Comparison of ENCODE assay signal across 8 mouse cellular contexts in the genomic region with DNA sequence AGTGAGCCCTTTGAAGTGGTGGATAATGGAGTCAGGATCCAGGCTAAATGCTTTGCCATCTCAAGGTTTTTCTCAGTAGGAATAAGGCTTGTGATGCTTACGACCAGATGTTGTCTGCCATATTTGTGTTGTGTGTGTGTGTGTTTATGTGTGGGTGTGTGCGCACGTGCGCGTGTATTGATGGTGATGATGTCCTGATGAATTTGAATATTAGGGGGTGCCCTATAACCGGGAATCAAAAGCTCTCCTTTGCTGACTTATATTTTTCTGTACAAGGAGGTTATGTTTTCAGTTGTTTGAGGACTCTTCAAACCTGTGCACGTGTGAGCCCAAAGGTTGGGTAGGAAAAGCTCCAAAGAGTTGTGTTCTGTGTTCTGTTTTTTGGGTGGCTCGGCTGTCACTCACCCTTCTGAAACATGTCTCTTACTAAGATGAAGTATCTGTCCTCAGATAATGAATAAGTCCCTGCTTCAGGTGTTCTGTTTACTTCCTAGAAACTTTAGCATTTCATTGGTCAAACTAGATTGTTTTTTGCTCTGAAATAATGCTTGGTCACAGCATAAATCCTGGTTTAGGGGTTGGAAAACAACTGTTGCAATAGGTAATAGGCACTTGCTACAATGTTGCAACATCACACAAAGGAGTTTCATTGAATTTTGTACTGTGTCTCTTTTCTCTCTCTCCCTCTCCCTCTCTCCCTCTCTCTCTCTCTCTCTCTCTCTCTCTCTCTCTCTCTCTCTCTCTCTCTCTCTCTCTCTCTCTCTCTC. TPM values are rescaled to one million over a fixed set of nuclear protein-coding genes. Genes with fewer than 3 reads are reported as not detected.
A peak's percentile ranks its signal among the peaks of the same experiment; 100 is the strongest.
DNase-seq lines count a peak whose midpoint lies in the region; ATAC-seq and TF ChIP-seq lines count a peak whose summit lies in the region.

No protein-coding gene starts in this region.

- H3K4me2 ChIP-seq in intestine, embryonic 15.5 days (replicated peaks): peak overlapping the region; percentile 90
- H3K4me2 ChIP-seq in neural tube, embryonic 13.5 days: peak overlapping the region; percentile 81

- no peaks in the 10 kb centered on the region for H3K9me3 ChIP-seq in intestine, embryonic 15.5 days
- H3K9me3 ChIP-seq in neural tube, embryonic 13.5 days: no peaks in the 10 kb centered on the region

- no peaks in the 10 kb centered on the region for H3K27me3 ChIP-seq in intestine, embryonic 15.5 days (replicated peaks)
- no peaks in the 10 kb centered on the region for H3K27me3 ChIP-seq in neural tube, embryonic 13.5 days

- 75% methylated on average over 8 of the region's 8 CpGs for WGBS in intestine, embryonic 15.5 days
- WGBS in neural tube, embryonic 13.5 days: 83% methylated on average over 8 of the region's 8 CpGs

- TF ChIP-seq POLR2A in cortical plate, adult 2 months (IDR thresholded peaks at IDR 0.05; ENCODE audit: extremely low read depth, insufficient read depth, low read length): no peak

- no peak for DNase-seq in layer of hippocampus, adult 2 months (ENCODE audit: low spot score in 2 of 2)
- no peak for DNase-seq in layer of hippocampus, postnatal 14 days (ENCODE audit: low spot score in 2 of 2)
- no peak for DNase-seq in adrenal gland, postnatal 10 days
- DNase-seq in kidney, adult 9 months: no peak

- ATAC-seq in intestine, embryonic 15.5 days: no peak
- peak; percentile 26; the same call in 1 of the 2 replicates for ATAC-seq in neural tube, embryonic 13.5 days (ENCODE audit: low read depth)
- ATAC-seq in activated CD4-positive, CD25-positive, alpha-beta regulatory T cell, adult 4 months: no peak

- no peak for TF ChIP-seq CTCF in layer of hippocampus, adult 2 months (conservative IDR thresholded peaks at IDR 0.05)
- TF ChIP-seq CTCF in cortical plate, adult 2 months (IDR thresholded peaks at IDR 0.05; ENCODE audit: extremely low read depth, insufficient read depth, low read length): no peak

- no peaks in the 10 kb centered on the region for H3K4me1 ChIP-seq in cortical plate, adult 2 months (ENCODE audit: control insufficient read depth, insufficient read depth, low read length)
- H3K4me1 ChIP-seq in intestine, embryonic 15.5 days (replicated peaks): 0 out of 2 replicates have a peak, but pooled peaks cover 2% of the 10 kb centered on the region
- H3K4me1 ChIP-seq in neural tube, embryonic 13.5 days (replicated peaks): peaks cover 8% of the 10 kb centered on the region; the same call in 1 of the 2 replicates

- peak overlapping the region; percentile 96 for H3K27ac ChIP-seq in layer of hippocampus, adult 2 months
- H3K27ac ChIP-seq in cortical plate, adult 2 months (ENCODE audit: insufficient read depth, low read length): no peak overlapping the region; the same call in 1 of the 2 replicates
- no peak overlapping the region for H3K27ac ChIP-seq in intestine, embryonic 15.5 days
- peak overlapping the region; percentile 91 for H3K27ac ChIP-seq in neural tube, embryonic 13.5 days (replicated peaks)

- peak overlapping the region; percentile 78 for H3K4me3 ChIP-seq in layer of hippocampus, adult 2 months
- peak overlapping the region; percentile 79 for H3K4me3 ChIP-seq in cortical plate, adult 2 months (ENCODE audit: insufficient read depth, low read length)
- peak overlapping the region; percentile 76 for H3K4me3 ChIP-seq in intestine, embryonic 15.5 days (replicated peaks)
- H3K4me3 ChIP-seq in neural tube, embryonic 13.5 days: peak overlapping the region; percentile 72

- H3K36me3 ChIP-seq in intestine, embryonic 15.5 days: no peaks in the 10 kb centered on the region
- H3K36me3 ChIP-seq in neural tube, embryonic 13.5 days: peaks cover 10% of the 10 kb centered on the region; the same call in 1 of the 2 replicates

- H3K9ac ChIP-seq in intestine, embryonic 15.5 days: no peak overlapping the region
- H3K9ac ChIP-seq in neural tube, embryonic 13.5 days: peak overlapping the region; percentile 90

RNA-seq across cellular contexts. Expression of gene Tmem62, which starts 1.3 kb away (rescaled TPM):
- 10 to 100 TPM; 26.2 to 26.6 TPM for total RNA-seq in layer of hippocampus, adult 2 months (2021)
- 10 to 100 TPM; 18.3 to 27.4 TPM for total RNA-seq in layer of hippocampus, postnatal 14 days (2021)
- 29.2 and 29.4 TPM in 2 replicates for polyA plus RNA-seq in cortical plate, adult 2 months (2012; rRNA removed)
- polyA plus RNA-seq in intestine, embryonic 15.5 days (2015; fragmentation: Nextera tagmentation; extraction: Ambion mirVana): 5.1 and 5.5 TPM in 2 replicates
- polyA plus RNA-seq in neural tube, embryonic 13.5 days (2015; fragmentation: Nextera tagmentation; extraction: Ambion mirVana): 13.0 and 14.0 TPM in 2 replicates
- total RNA-seq in adrenal gland, postnatal 10 days (2021): 1 to 10 TPM; 5.0 to 8.5 TPM
- polyA plus RNA-seq in activated CD4-positive, CD25-positive, alpha-beta regulatory T cell, adult 4 months (2017; shearing (Covaris generic)): 10 to 100 TPM; 10.6 to 13.4 TPM

RNA-seq across cellular contexts. Expression of gene Ubr1, which starts 7.6 kb away (rescaled TPM):
- 10 to 100 TPM; 44.7 to 48.0 TPM for total RNA-seq in layer of hippocampus, adult 2 months (2021)
- total RNA-seq in layer of hippocampus, postnatal 14 days (2021): 10 to 100 TPM; 40.4 to 42.5 TPM
- 16.2 and 16.5 TPM in 2 replicates for polyA plus RNA-seq in cortical plate, adult 2 months (2012; rRNA removed)
- polyA plus RNA-seq in intestine, embryonic 15.5 days (2015; fragmentation: Nextera tagmentation; extraction: Ambion mirVana): 16.8 and 18.3 TPM in 2 replicates
- polyA plus RNA-seq in neural tube, embryonic 13.5 days (2015; fragmentation: Nextera tagmentation; extraction: Ambion mirVana): 32.6 and 33.6 TPM in 2 replicates
- 10 to 100 TPM; 25.0 to 31.9 TPM for total RNA-seq in adrenal gland, postnatal 10 days (2021)
- polyA plus RNA-seq in activated CD4-positive, CD25-positive, alpha-beta regulatory T cell, adult 4 months (2017; shearing (Covaris generic)): 10 to 100 TPM; 32.0 to 46.4 TPM

RNA-seq across cellular contexts. Expression of gene Ccndbp1, which starts 30.1 kb away (rescaled TPM):
- 10 to 100 TPM; 57.8 to 58.8 TPM for total RNA-seq in layer of hippocampus, adult 2 months (2021)
- 10 to 100 TPM; 54.0 to 59.6 TPM for total RNA-seq in layer of hippocampus, postnatal 14 days (2021)
- 77.8 and 79.9 TPM in 2 replicates for polyA plus RNA-seq in cortical plate, adult 2 months (2012; rRNA removed)
- polyA plus RNA-seq in intestine, embryonic 15.5 days (2015; fragmentation: Nextera tagmentation; extraction: Ambion mirVana): 32.6 and 32.8 TPM in 2 replicates
- polyA plus RNA-seq in neural tube, embryonic 13.5 days (2015; fragmentation: Nextera tagmentation; extraction: Ambion mirVana): 76.9 and 83.6 TPM in 2 replicates
- 10 to 100 TPM; 37.2 to 40.6 TPM for total RNA-seq in adrenal gland, postnatal 10 days (2021)
- polyA plus RNA-seq in activated CD4-positive, CD25-positive, alpha-beta regulatory T cell, adult 4 months (2017; shearing (Covaris generic)): 100 to 1,000 TPM; 141 to 151 TPM

RNA-seq across cellular contexts. Expression of gene Epb42, which starts 58.8 kb away (rescaled TPM):
- not detected for total RNA-seq in layer of hippocampus, adult 2 months (2021)
- total RNA-seq in layer of hippocampus, postnatal 14 days (2021): not detected
- not detected in 2 replicates for polyA plus RNA-seq in cortical plate, adult 2 months (2012; rRNA removed)
- 2.5 and 2.6 TPM in 2 replicates for polyA plus RNA-seq in intestine, embryonic 15.5 days (2015; fragmentation: Nextera tagmentation; extraction: Ambion mirVana)
- 0.99 and 1.0 TPM in 2 replicates for polyA plus RNA-seq in neural tube, embryonic 13.5 days (2015; fragmentation: Nextera tagmentation; extraction: Ambion mirVana)
- 1 to 10 TPM; 2.9 to 6.6 TPM for total RNA-seq in adrenal gland, postnatal 10 days (2021)
- under 1 TPM; 0.61 to 0.78 TPM for polyA plus RNA-seq in activated CD4-positive, CD25-positive, alpha-beta regulatory T cell, adult 4 months (2017; shearing (Covaris generic))

Comparison
In these comparisons a context has a peak if more than half of its experiments do, and no peak if none do; other contexts are left out.
1. H3K27ac ChIP-seq: peak in layer of hippocampus, adult 2 months (single experiment) and neural tube, embryonic 13.5 days (single experiment); none in cortical plate, adult 2 months (single experiment) and intestine, embryonic 15.5 days (single experiment).
2. Peak in every context shown above with its lines, with median percentiles within 50 percentile points of each other: H3K4me3 ChIP-seq.